Mouse (Mus musculus): ENCODE measurements around the gene Pigyl.

DNA sequence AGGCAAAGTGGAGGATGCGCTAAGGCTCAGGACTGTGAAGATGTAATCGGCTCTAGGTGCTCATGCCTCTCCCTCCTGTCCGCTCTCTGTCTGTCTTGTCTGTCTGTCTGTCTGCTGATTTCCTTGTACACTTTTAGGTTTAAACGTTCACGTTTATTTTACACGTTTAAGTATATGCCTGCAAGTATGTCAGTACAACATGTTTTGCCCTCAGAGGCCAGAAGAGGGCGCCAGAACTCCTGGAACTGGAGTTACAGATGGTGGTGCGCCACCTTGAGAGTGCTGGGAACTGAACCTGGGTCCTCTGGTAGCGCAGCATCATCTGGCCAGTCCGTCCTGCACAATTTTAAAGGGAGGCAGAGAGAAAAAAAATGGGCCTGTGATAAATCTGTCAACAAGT lies 10.0 kb downstream of the Pigyl start:
- TF ChIP-seq POLR2A (IDR thresholded peaks at IDR 0.05; ENCODE audit: borderline replicate concordance, insufficient read depth, low read length) (no peak), CTCF (IDR thresholded peaks at IDR 0.05; ENCODE audit: borderline replicate concordance, insufficient read depth, low read depth, low read length) (no peak)

All from cerebellum, adult 2 months (tissue).